Mouse (Mus musculus) limb, embryonic 15.5 days (tissue): ENCODE results near the gene Slc2a4. TPM values are rescaled to one million over a fixed set of nuclear protein-coding genes. Genes with fewer than 3 reads are reported as not detected.
A peak's percentile ranks its signal among the peaks of the same experiment; 100 is the strongest.
"Not testable (repeated sequence)": the region's sequence is repeated elsewhere in the genome, so short reads cannot be mapped to it uniquely, and the experiment has no call there.

Experiments used
- ATAC-seq: fragments of 200-750 bp; cut with Nextera tagmentation; 2 replicates; pipeline ENCODE4 v1.8.0; 2017; ENCODE audit warnings: low read depth, moderate TSS enrichment; ENCODE audit not compliant: insufficient number of reproducible peaks, low FRiP score, low TSS enrichment
- H3K27ac ChIP-seq: fragments of 300-500 bp; sonication (generic); 2 replicates; pipeline ENCODE4 v1.5.1; 2015; ENCODE audit warnings: moderate library complexity, mild to moderate bottlenecking, inconsistent platforms
- H3K27me3 ChIP-seq: fragments of 300-500 bp; sonication (generic); 2 replicates; pipeline ENCODE4 v1.6.1; 2015; ENCODE audit warnings: inconsistent platforms
- H3K36me3 ChIP-seq: fragments of 300-500 bp; sonication (generic); 2 replicates; pipeline ENCODE4 v1.6.1; 2015; ENCODE audit warnings: inconsistent platforms
- H3K4me1 ChIP-seq: fragments of 300-500 bp; sonication (generic); 2 replicates; pipeline ENCODE4 v1.6.1; 2015; ENCODE audit warnings: inconsistent platforms
- H3K4me2 ChIP-seq: fragments of 300-500 bp; sonication (generic); 2 replicates; pipeline ENCODE4 v1.6.1; 2015; ENCODE audit warnings: mild to moderate bottlenecking, inconsistent platforms
- H3K4me3 ChIP-seq: fragments of 300-500 bp; sonication (generic); 2 replicates; pipeline ENCODE4 v1.5.1; 2015; ENCODE audit warnings: mild to moderate bottlenecking, inconsistent platforms
- H3K9ac ChIP-seq: fragments of 300-500 bp; sonication (generic); 2 replicates; pipeline ENCODE4 v1.6.1; 2015; ENCODE audit warnings: inconsistent platforms
- H3K9me3 ChIP-seq: fragments of 300-500 bp; sonication (generic); 2 replicates; pipeline ENCODE4 v1.6.1; 2016; ENCODE audit warnings: inconsistent platforms
- WGBS: fragments of 180-500 bp; shearing (Covaris S2); methylation state at CpG from one replicate; pipeline ENCODE4 v1.1.7; 2015; 5-methylcytosine and 5-hydroxymethylcytosine counted together
- polyA plus RNA-seq: library from polyadenylated mRNA; unstranded; fragments of >200 nt; fragmentation: Nextera tagmentation; extraction: Ambion mirVana; gene quantifications from 2 replicates; pipeline ENCODE4 v1.2.1, GENCODE M21; 2015

Slc2a4 gene
- polyA plus RNA-seq, 1 experiment from 2014 or later = 23.0 TPM

GRCm38 (mm10) chr11:69936714-69937347 lies 11.2 kb downstream of the Slc2a4 start:
- no peak overlapping the region for H3K9ac ChIP-seq
- peak overlapping the region; percentile 99 for H3K4me2 ChIP-seq
- H3K36me3 ChIP-seq = no peaks in the 10 kb centered on the region
- 36% methylated on average over 9 of the region's 9 CpGs for WGBS
- peaks cover 10% of the 10 kb centered on the region; the same call in 1 of the 2 replicates for H3K27me3 ChIP-seq
- H3K27ac ChIP-seq = no peak overlapping the region
- H3K9me3 ChIP-seq = no peaks in the 10 kb centered on the region
- peak overlapping the region; percentile 54 for H3K4me3 ChIP-seq
- peaks cover 48% of the 10 kb centered on the region for H3K4me1 ChIP-seq
- no peak for ATAC-seq

- under 1% methylated on average over 30 of the region's 30 CpGs for WGBS
- Histone ChIP-seq H3K36me3 (no peaks in the 10 kb centered on the region), H3K9ac (peak overlapping the region; percentile 37), H3K4me2 (peak overlapping the region; percentile 99), H3K9me3 (no peaks in the 10 kb centered on the region), H3K27me3 (peaks cover 10% of the 10 kb centered on the region; the same call in 1 of the 2 replicates), H3K27ac (no peak overlapping the region), H3K4me3 (peak overlapping the region; percentile 54), H3K4me1 (peaks cover 48% of the 10 kb centered on the region)
- ATAC-seq = no peak
Observed at GRCm38 (mm10) chr11:69936156-69936555, 11.8 kb downstream of the Slc2a4 start.

- peak; percentile 90 for ATAC-seq
- WGBS = 2% methylated on average over 40 of the region's 62 CpGs
- Histone ChIP-seq H3K4me3 (peak within 1 kb of the TSS; percentile 54), H3K36me3 (no peaks in the 10 kb centered on the region), H3K27ac (0 out of 2 replicates have a peak within 1 kb of the TSS, but pooled peaks have one; percentile 11), H3K4me1 (peaks cover 48% of the 10 kb centered on the region), H3K27me3 (peaks cover 10% of the 10 kb centered on the region; the same call in 1 of the 2 replicates), H3K9ac (peak within 1 kb of the TSS; percentile 37), H3K4me2 (peak within 1 kb of the TSS; percentile 99), H3K9me3 (no peaks in the 10 kb centered on the region)
Observed at GRCm38 (mm10) chr11:69935137-69935879, 12.7 kb downstream of the Slc2a4 start, which contains the start of gene Ybx2. TSS of gene Ybx2 (plus strand) at chr11:69935796.

GRCm38 (mm10) chr11:69934681-69935080 lies 13.3 kb downstream of the Slc2a4 start:
- H3K9me3 ChIP-seq = no peaks in the 10 kb centered on the region
- H3K27ac ChIP-seq = no peak overlapping the region
- peak overlapping the region; percentile 99 for H3K4me2 ChIP-seq
- no peak for ATAC-seq
- no peaks in the 10 kb centered on the region for H3K36me3 ChIP-seq
- H3K4me1 ChIP-seq = peaks cover 48% of the 10 kb centered on the region
- 15% methylated on average over 6 of the region's 6 CpGs for WGBS
- peak overlapping the region; percentile 54; the same call in 1 of the 2 replicates for H3K4me3 ChIP-seq
- H3K27me3 ChIP-seq = peaks cover 10% of the 10 kb centered on the region; the same call in 1 of the 2 replicates
- H3K9ac ChIP-seq = no peak overlapping the region

- no peaks in the 10 kb centered on the region for H3K9me3 ChIP-seq
- H3K36me3 ChIP-seq = no peaks in the 10 kb centered on the region
- under 1% methylated on average over 18 of the region's 18 CpGs for WGBS
- ATAC-seq = no peak
- no peak overlapping the region for H3K27ac ChIP-seq
- H3K4me1 ChIP-seq = peaks cover 46% of the 10 kb centered on the region
- H3K27me3 ChIP-seq = peaks cover 10% of the 10 kb centered on the region; the same call in 1 of the 2 replicates
- H3K9ac ChIP-seq = no peak overlapping the region
- peak overlapping the region; percentile 54; the same call in 1 of the 2 replicates for H3K4me3 ChIP-seq
- peak overlapping the region; percentile 45 for H3K4me2 ChIP-seq
Observed at GRCm38 (mm10) chr11:69934169-69934568, 13.8 kb downstream of the Slc2a4 start.

- H3K36me3 ChIP-seq = no peaks in the 10 kb centered on the region
- ATAC-seq = no peak
- H3K27me3 ChIP-seq = peaks cover 7% of the 10 kb centered on the region; the same call in 1 of the 2 replicates
- peaks cover 37% of the 10 kb centered on the region for H3K4me1 ChIP-seq
- H3K27ac ChIP-seq = no peak overlapping the region
- no peaks in the 10 kb centered on the region for H3K9me3 ChIP-seq
- no peak overlapping the region for H3K9ac ChIP-seq
- WGBS = 70% methylated on average over 4 of the region's 4 CpGs
- no peak overlapping the region for H3K4me3 ChIP-seq
- no peak overlapping the region for H3K4me2 ChIP-seq
Observed at GRCm38 (mm10) chr11:69933066-69933465, 14.9 kb downstream of the Slc2a4 start.

- Histone ChIP-seq H3K36me3 (no peaks in the 10 kb centered on the region), H3K4me1 (peaks cover 29% of the 10 kb centered on the region), H3K27ac (no peak overlapping the region), H3K27me3 (peaks cover 7% of the 10 kb centered on the region; the same call in 1 of the 2 replicates), H3K9ac (no peak overlapping the region), H3K9me3 (no peaks in the 10 kb centered on the region), H3K4me2 (no peak overlapping the region), H3K4me3 (no peak overlapping the region)
- ATAC-seq = no peak
- 37% methylated on average over 3 of the region's 3 CpGs for WGBS
Observed at GRCm38 (mm10) chr11:69932254-69932653, 15.7 kb downstream of the Slc2a4 start.

GRCm38 (mm10) chr11:69931769-69932168 lies 16.2 kb downstream of the Slc2a4 start:
- H3K36me3 ChIP-seq = no peaks in the 10 kb centered on the region
- H3K27ac ChIP-seq = no peak overlapping the region
- no peak overlapping the region for H3K4me2 ChIP-seq
- WGBS = 65% methylated on average over 8 of the region's 8 CpGs
- H3K9me3 ChIP-seq = no peaks in the 10 kb centered on the region
- H3K9ac ChIP-seq = no peak overlapping the region
- H3K27me3 ChIP-seq = peaks cover 7% of the 10 kb centered on the region; the same call in 1 of the 2 replicates
- ATAC-seq = no peak
- no peak overlapping the region for H3K4me3 ChIP-seq
- H3K4me1 ChIP-seq = peaks cover 24% of the 10 kb centered on the region

- 62% methylated on average over 3 of the region's 3 CpGs for WGBS
- no peak overlapping the region for H3K9ac ChIP-seq
- no peak overlapping the region for H3K4me2 ChIP-seq
- no peak overlapping the region for H3K4me3 ChIP-seq
- peaks cover 5% of the 10 kb centered on the region; the same call in 1 of the 2 replicates for H3K27me3 ChIP-seq
- no peak overlapping the region for H3K27ac ChIP-seq
- peaks cover 17% of the 10 kb centered on the region for H3K4me1 ChIP-seq
- no peaks in the 10 kb centered on the region for H3K36me3 ChIP-seq
- no peak for ATAC-seq
- H3K9me3 ChIP-seq = no peaks in the 10 kb centered on the region
Observed at GRCm38 (mm10) chr11:69930967-69931537, 16.9 kb downstream of the Slc2a4 start.

- 84% methylated on average over 8 of the region's 8 CpGs for WGBS
- H3K4me3 ChIP-seq, H3K9me3 ChIP-seq, H3K27ac ChIP-seq, H3K9ac ChIP-seq, H3K27me3 ChIP-seq, H3K36me3 ChIP-seq, H3K4me2 ChIP-seq, ATAC-seq: not testable (repeated sequence)
- peaks cover 11% of the 10 kb centered on the region for H3K4me1 ChIP-seq
Observed at GRCm38 (mm10) chr11:69930176-69930575, 17.8 kb downstream of the Slc2a4 start.

GRCm38 (mm10) chr11:69929712-69930111 lies 18.3 kb downstream of the Slc2a4 start:
- no peaks in the 10 kb centered on the region for H3K36me3 ChIP-seq
- no peak overlapping the region for H3K4me2 ChIP-seq
- H3K9ac ChIP-seq = no peak overlapping the region
- no peaks in the 10 kb centered on the region for H3K9me3 ChIP-seq
- H3K4me1 ChIP-seq = peaks cover 8% of the 10 kb centered on the region; the same call in 1 of the 2 replicates
- no peaks in the 10 kb centered on the region; the same call in 1 of the 2 replicates for H3K27me3 ChIP-seq
- no peak overlapping the region for H3K4me3 ChIP-seq
- 82% methylated on average over 4 of the region's 4 CpGs for WGBS
- H3K27ac ChIP-seq = no peak overlapping the region
- no peak for ATAC-seq
